Mouse (Mus musculus): Measurements from ENCODE around the gene Bpifc.
A peak's percentile ranks its signal among the peaks of the same experiment; 100 is the strongest.
"Not testable (repeated sequence)": the region's sequence is repeated elsewhere in the genome, so short reads cannot be mapped to it uniquely, and the experiment has no call there.

Gene Bpifc

DNA sequence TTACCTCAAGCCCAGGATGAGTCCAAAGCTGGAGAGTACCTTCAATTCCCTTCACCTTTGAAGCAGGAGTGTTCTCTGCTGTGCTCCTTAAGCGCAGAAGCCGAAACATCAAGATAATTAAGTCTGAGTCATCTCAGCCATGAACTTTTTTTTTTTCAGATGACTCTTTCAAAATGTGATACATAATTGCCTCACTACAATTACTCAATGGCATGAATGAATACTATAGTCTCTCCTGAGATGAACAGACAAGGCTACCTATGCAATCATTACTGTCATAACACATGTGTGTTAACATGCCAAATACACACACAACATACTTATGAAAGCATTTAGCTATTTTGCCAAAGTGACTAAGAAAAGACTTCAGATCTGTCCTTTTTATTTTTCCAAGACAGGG is at the start of gene Bpifc:
TSS of gene Bpifc (minus strand) at position 115 of the 400 bp plus-strand sequence.
- no peak for DNase-seq (ENCODE audit: low read depth, low spot score)

DNA sequence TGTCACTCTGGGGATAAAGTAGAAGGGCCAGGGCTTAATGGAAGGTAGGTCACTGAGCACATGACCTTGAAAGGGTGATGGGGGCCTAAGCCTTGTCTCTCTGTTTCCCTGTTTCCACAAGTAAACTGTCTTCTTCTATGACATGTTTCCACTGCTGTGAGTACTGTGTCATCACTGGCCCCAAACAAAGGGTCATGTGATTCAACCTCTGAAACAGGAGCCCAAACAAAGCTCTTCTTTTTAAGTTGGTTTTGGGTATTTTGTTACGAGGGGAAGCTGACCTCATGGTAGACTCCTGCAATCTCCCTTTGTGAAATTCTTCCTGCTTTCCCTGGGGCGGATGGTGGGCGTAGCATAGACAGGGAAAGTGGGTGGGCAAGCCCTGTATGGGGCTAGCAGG is 48.6 kb upstream of the Bpifc start:
- no peak for DNase-seq (ENCODE audit: low read depth, low spot score)

DNA sequence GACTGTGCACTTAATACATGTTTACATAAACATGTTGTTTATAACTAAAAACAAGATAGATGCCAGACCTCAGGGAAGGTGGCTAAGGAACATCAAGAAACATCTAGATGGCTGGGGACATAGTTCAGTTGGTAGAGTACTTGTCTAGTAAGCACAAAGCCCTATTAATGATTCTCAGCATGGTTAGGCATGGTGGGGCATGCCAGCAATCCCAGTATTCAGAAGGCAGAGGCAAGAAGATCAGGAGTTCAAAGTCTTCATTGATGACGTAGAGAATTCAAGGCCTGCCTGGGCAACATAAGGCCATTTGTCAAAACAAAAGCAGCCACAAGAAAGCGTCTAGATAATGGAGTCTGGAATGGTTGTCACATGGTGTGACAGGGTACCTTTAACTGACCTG is 46.0 kb upstream of the Bpifc start:
- no peak for DNase-seq (ENCODE audit: low read depth, low spot score)

DNA sequence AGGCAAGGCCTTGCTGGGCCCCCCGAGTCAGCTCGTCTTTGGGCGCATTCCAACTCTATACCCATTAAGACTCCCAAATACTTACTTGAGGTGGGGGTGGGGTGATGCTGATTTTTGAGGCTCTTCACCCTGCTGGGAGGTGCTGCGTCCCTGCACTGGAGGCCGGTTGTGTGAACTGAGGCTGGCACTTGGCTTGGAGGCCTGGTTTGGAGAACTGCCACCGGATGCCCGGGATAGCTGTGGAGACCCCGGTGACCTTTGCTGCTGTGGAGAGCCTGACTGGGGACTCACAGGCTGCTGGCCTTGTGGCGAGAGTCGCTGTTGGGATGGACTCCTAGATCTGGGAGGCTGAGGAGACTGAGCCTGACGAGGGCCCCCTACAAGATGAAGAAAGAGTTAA is 45.6 kb upstream of the Bpifc start:
- DNase-seq (ENCODE audit: low read depth, low spot score): no peak

DNA sequence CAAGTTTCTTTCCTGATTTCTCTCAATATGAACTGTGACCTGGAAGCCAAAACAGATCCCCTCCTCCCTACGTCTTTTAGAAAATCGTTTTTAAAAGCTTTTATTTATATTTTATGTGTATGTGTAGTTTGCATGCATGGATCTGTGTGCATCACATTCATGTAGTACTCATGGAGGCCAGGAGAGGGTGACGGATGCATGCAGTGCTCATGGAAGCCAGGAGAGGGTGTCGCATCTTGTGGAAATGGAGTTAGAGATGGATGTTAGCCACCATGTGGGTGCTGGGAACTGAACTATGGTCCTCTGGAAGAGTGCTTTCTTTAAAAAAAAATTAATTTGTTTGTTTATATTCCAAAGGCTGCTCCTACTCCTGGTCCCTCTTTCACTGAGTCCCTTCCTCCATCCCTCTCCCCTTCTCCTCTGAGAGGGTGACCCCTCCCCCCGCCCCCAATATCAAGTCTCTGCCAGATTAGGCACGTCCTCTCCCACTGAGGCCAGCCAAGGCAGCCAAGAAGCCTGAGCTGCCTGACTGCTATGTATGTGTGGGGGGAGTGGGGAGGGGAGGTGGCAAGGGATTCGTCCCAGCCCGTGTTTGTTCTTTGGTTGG is 44.7 kb upstream of the Bpifc start:
- DNase-seq (ENCODE audit: low read depth, low spot score): no peak

DNA sequence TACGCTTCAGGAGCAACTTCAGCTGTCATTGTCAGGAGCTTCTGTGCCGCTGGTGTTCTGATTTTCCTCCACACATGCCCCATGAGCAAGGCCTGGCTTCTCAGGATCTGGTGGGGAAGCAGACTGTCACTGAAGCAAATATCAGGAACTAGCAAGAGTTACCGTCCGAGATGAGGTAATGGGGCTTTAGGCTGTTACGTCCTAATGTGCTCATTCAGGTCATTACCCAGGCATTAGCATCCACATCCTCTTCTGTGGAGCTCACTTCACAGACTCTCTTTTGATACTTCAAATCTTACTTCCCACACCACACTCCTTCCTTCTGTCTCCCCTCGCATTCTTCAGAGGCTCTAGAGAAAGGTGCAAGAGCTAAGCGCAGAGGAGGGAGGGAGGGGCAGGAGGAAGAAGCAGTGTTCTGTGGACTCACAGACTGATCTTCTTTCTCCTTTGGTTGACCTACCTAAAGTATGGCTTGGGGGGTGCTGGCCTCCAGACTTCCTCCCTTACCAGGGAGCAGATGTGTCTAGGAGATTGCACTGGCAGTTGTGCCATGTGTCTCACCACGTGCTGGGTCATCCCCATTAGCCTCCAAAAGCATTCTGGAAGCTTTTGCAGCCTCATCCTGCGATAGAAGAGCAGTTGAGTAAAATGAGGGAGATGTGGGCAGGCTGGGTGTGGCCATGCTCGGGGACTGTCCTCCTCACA is 41.3 kb upstream of the Bpifc start:
- DNase-seq (ENCODE audit: low read depth, low spot score): no peak

DNA sequence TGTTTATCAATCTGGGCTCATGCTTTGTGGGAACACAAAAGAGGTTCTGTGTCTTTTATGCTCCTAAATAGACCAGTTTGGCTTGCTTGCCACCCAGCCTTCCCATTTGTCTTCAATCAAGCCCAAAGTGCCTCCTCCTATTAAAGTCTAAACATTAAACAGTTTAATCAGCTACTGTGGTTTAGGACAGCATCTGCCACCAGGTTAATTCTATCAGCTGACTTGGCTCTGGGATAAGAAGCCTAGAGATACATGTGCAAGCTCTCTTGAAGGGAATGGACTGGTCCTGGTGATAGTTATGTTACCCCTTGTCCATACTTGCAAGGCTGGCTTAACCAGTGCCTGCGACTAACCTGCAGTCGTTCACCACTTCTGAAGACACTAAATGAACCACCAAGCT is 38.8 kb upstream of the Bpifc start:
- no peak for DNase-seq (ENCODE audit: low read depth, low spot score)

DNA sequence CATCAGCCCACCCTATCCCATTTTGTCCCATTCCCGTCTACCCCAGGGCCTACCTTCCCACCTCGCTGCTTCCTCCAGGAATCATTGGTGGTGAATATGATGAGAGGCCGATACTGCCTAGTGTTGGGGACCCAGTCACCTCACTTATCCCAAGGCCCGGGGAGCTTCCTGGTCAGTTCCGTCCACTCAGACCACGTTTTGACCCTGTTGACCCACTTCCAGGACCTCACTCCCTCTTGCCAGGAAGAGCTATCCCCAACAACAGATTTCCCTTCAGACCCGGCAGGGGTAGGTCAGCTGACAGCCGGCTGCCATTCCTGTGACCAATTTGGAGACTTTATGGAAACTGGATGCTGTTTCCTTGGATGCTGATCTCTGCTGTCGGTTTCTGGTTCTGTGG is 36.1 kb upstream of the Bpifc start:
- DNase-seq (ENCODE audit: low read depth, low spot score): no peak

DNA sequence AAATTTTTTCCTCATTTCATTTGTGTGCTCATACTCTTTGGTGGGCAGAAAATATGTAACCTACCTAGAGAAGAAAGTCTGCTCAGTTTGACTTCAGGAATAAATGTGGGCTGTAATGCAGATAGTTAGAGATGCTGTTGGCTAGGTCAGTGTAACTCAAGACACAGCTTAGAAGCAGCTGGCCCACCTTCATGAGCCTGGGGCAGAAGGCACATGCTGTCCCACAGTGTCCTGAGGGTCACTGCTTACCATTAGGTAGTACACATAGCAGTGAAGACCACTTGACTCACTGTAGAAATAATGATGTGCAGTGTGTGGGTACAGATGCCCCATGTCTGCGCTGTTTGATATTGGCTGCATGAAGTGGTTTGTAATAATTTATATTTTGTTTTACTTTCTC is 34.7 kb upstream of the Bpifc start:
- DNase-seq (ENCODE audit: low read depth, low spot score): no peak

DNA sequence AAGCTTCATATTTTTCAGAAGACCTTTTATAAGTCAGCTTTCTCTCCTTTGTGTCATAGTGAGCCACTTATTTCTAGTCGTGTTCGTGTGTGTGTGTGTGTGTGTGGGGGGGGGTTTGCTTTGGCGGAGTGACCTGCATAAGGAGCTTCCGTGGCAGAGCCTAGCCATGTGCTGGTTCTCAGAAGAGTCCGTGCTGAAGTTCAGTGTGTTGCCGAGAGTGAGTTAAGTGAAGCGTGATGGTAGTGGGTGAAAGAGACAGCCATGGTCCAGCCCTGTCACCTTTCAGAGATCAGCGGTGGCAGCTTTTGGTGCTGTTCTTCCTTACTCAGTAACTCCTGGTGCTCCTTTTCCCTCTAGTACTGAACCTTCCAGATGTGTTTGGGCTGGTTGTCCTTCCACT is 32.4 kb upstream of the Bpifc start:
- DNase-seq (ENCODE audit: low read depth, low spot score): no peak

DNA sequence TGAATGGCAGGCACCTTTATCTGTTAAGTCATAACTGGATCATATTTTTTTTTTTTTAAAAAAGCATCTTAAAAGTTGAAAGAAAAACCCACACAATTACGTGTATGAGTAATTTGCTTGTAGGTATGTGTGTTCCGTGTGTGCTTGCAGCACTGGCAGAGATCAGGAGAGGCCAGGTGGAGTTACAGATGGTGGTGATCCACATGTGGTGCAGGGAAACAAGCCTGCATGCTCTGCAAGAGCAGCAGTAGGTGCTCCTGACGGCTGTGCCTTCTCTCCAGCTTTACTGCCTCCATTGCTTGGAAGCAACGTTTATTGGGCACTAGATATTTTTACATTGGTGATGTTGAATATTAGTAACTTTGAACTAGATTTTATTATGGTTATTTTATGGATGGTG is 32.0 kb upstream of the Bpifc start:
- DNase-seq (ENCODE audit: low read depth, low spot score): no peak

DNA sequence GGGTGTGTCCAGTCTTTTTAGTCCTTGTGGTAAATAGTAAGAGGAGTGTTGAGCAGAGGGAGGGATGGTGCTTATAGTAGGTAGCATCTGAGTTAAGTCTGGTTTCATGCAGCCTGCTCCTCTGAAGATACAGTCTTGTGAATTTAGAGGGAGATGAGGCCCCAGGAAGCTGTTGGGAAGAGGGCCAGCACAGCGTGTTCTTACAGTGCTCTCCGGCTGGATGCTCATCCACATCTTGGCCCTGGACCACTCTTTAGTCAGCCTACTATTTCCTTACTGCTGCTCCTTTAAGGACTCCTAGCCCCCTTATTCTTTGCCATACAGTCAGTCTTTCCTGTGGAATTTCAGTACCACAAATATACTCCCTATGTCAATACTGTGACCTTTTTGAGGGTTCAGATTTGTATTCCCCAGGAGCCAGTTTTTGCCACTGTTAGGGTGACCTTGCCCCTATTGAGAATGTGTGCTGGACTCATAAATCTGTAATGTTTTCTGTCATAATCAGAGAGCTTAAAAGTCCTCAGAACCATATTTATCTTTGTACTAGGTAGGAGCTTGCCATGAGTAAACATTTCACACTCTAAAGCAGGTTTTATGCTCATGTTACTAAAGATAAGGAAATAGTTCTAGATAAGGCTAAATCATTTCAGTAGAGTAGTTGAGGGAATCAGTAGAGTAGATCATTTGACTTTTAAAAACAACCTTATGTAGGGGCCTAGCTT is 22.5 kb upstream of the Bpifc start:
- DNase-seq (ENCODE audit: low read depth, low spot score): no peak

DNA sequence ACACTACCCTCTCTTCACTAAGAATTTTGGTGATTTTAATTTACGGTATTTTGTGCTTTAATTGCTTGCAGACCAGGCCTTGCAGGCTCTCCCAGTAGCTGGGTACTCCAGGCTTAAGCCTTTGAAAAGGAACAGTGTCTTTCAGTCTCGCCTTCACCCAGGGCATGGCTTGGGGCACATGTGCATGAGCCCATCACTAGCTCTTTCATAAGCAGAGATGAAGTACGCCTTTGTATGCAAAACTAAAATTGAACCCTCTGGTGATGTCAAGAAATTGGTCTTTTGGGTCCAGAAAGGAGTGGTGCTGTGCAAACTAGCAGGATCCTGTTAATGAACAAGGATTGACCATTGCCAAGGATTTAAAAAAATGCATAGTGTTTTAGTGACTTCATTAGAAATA is 20.8 kb upstream of the Bpifc start:
- peak; percentile 15 for DNase-seq (ENCODE audit: low read depth, low spot score)

DNA sequence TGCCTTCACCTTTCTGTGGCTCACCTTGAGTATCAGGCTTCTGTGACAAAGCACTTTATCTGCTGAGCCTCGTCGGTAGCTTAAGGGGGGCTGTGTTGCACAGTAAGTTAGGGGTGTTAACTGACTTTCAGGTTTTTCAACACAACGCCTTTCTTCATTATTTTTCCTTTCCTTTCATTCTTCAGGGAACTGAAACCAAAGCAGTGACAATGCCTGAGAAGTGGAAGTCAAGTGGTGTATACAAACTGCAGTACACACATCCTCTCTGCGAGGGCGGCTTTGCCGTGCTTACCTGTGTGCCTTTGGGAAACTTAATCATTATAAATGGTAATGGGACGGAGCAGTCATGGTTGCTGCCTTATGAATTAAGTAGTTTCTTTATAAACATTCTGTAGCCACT is 19.0 kb upstream of the Bpifc start:
- DNase-seq (ENCODE audit: low read depth, low spot score): no peak

DNA sequence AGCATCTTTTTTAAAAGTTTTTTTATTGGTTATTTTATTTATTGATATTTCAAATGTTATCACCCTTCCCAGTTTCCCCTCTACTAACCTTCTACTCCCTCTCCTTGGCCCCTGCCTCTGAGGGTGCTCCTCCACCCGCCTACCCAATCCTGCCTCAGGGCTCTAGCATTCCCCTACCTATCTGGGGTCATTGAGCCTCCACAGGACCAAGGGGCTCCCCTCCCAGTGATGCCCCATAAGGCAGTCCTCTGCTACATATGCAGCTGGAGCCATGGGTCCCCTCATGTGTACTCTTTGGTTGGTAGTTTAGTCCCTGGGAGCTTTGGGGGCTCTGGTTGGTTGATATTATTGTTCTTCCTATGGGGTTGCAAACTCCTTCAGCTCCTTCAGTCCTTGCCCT is 15.1 kb upstream of the Bpifc start:
- DNase-seq (ENCODE audit: low read depth, low spot score): not testable (repeated sequence)

DNA sequence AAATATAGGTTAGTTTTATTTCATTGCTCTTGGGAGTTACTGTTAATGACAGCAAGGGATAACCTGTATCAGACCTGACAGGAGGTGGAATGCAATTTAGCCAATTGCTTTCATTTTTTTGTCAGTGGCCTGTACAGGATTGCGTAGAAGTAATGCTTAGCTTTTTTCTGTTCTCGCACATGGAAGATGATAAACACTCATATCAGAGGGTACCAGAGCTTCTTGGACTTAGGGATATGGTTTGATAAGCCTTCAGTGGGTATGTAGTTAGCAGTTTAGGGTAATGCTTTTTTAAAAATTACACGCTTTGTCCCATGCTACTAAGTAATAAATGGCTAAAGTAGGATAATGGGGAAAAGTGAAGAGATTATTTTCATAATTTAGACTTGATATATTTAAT is 14.7 kb upstream of the Bpifc start:
- DNase-seq (ENCODE audit: low read depth, low spot score): no peak

DNA sequence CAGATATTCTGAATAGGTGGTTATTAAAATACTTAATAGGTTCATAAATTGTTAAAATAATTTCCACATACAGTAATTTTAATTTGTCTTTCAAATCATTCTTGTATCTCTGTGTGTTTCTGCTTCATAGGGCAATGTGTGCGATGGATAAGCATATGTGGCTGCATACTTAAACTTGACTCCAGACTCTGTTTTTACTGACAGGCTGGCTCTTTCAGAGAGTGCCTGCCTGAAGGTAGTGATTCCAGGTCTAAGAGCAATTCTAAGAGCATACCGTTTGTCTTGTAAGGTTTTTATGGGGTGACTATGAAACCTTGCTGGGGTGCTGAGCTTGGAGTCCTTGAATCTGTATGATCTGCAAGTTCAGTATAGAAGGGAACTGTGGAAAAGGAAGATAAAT is 14.2 kb upstream of the Bpifc start:
- no peak for DNase-seq (ENCODE audit: low read depth, low spot score)

DNA sequence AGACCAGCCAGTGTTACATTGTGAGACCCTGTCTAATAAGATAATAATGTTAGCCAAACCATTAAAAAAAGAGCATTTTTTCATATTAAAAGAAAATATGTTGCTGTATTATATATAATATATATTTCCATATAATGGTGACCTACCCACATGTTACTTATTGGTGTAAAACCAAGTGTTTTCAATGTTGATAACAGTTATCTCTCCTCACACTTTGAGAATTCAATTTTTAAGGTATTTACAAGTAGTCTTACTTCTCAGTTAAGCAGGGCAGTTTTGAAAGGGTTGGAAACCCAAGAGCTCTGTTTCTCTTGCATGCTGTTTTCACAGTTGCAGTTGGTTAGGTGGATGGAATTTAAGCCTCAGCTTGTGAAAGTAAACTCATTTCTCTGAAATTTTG is 11.5 kb upstream of the Bpifc start:
- DNase-seq (ENCODE audit: low read depth, low spot score): no peak

DNA sequence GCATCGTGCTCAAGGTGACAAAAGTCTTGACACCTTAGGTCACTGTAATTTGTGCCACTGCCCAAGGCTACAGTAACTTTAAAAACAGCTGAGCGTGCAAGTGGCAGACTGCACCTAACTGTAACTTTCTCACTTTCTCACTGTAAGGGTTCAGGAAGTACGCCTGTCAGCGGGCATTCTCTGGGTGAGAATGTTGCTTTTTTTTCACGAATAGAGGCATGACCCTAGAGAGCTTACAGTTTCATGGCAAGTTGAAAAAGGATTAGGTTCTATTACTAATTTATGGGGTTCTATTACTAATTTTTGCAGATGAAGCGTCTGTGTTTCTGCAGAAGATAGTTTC is 10.8 kb upstream of the Bpifc start:
- DNase-seq (ENCODE audit: low read depth, low spot score): no peak

DNA sequence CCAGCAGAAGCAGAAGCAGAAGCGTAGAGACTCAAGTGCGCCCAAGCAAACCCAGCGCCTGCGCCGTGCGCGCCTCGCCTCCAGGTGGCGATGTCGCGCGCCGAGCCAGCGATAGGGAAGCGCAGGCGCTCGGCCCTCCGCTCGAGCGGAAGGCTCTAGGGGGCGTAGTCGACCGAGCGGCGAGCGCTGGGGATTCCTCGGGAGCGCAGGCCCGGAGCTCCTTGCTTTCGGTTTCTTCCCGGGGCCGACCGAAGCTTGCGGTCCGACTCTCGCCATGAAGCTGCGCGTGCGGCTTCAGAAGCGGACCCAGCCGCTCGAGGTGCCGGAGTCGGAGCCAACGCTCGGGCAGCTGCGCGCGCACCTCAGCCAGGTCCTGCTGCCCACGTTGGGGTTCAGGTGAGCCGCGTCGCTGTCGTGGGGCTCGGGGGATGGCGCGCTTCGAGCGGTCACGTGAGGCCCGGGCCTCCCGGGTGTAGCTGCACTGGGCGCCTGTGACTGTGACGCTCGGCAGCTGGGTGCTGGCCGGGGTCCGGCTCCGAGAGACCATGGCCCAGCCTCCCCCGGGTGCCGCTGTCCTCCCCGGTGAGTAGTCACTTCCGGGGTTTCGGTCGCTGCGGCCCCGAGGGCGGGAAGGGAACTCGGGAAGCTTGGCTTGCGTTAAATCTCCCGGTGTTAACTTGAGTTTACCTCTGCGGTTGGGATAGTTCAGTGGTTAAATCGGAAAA is 10.2 kb upstream of the Bpifc start, which contains the start of gene Fbxo7:
TSS of gene Fbxo7 (plus strand) at position 224 of the 725 bp plus-strand sequence.
- DNase-seq (ENCODE audit: low read depth, low spot score): peak; percentile 92

DNA sequence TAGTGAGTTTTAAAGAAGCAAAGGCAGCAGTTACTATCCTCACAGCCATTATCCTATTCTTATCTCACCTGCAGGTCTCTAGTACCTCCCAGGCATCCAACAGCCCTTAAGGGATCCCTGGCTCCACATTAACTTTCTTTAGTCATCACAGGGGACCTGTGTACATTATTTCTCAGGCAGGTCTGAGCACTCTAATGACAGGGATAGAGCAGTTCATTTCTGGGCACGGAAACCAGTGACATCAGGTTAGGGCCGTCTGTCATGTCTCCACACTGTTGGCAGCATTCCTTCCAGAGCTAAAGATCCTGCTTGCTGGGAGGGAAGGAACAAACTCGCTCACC is 9.7 kb upstream of the Bpifc start:
- DNase-seq (ENCODE audit: low read depth, low spot score): no peak

DNA sequence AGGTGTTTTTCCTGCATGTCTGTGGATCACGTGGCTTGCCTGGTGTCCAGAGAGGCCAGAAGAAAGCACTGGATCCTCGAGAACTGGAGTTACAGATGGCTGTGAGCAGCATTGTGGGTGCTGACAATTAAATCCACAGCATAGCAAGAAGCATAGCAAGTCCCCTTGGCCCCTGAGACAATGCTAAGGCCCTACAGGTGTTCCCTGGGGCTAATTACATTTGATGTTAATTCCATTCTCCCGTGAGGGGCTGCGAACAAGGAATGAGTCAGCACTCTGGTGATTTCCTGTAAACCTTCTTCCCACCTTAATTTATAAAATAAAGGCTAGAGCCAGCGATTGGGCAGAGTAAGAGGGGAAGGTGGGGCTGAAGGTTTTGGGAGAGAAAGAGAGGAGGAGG is 7.1 kb upstream of the Bpifc start:
- DNase-seq (ENCODE audit: low read depth, low spot score): no peak

DNA sequence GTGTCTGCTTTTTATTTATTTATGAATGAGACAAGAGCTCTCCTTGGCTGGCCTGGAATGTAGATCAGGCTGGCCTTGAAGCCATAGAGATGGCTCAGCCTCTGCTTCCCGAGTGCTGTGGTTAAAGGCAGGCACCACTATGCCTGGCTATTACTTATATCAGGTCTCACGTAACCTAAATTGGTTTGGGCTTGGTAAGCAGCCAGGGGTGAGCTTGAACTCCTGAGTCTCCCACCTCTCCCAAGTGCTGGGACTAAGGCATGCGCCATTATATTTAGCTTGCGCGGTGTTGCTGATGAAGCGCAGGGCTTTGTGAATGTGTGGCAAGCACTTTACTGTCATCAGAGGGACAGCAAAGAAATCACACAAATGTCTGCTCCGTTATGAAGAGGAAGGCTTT is 6.1 kb upstream of the Bpifc start:
- DNase-seq (ENCODE audit: low read depth, low spot score): no peak
